ENCODE assay signal across 8 mouse cellular contexts in the genomic region with DNA sequence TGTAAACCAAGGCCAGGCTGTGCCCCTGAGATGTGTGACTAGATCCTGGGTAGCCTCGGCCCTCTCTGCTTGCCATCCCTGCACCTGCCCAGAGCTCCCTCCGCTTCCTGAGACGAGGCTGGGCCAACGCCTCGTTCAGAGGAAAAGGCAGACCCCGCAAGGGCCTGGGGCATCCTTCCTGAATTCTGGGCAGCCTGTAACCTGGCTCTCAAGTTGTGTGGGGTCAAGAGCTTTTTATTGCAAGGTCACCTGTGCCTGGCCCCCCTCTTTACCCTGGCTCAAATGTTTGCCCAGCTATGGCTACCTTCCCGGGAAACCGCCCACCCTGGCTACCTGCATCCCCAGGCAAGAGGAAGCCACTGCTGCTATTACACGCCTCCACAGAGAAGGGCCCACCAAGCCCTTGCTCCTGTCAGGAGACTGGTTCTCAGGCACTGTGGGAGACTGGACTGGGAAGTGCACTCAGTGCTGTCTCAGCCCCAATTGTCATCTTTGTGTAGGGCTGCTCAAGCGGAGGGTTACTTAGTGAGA. TPM values are rescaled to one million over a fixed set of nuclear protein-coding genes. Genes with fewer than 3 reads are reported as not detected.
DNase-seq lines count a peak whose midpoint lies in the region; ATAC-seq and TF ChIP-seq lines count a peak whose summit lies in the region.

No protein-coding gene starts in this region.

- peaks cover 8% of the 10 kb centered on the region for H3K79me2 ChIP-seq in MEL (ENCODE audit: control insufficient read depth, insufficient read depth, low read length, poor library complexity)

- peak overlapping the region; percentile 65 for H3K4me3 ChIP-seq in heart, embryonic 12.5 days
- peak overlapping the region; percentile 66 to 67 for H3K4me3 ChIP-seq in MEL (ENCODE audit: control insufficient read depth in 1 of 2, insufficient read depth in 1 of 2, low read depth in 2 of 2, low read length in 2 of 2)
- peak overlapping the region; percentile 47 for H3K4me3 ChIP-seq in forebrain, embryonic 14.5 days (ENCODE audit: low read depth, low read length)
- H3K4me3 ChIP-seq in limb, embryonic 13.5 days, result peak overlapping the region; percentile 52

- no peak for ATAC-seq in heart, embryonic 12.5 days (ENCODE audit: insufficient number of reproducible peaks, low FRiP score)
- peak; percentile 47 for ATAC-seq in forebrain, embryonic 14.5 days
- peak; percentile 55 for ATAC-seq in limb, embryonic 13.5 days (ENCODE audit: low FRiP score, low read depth)

- no peaks in the 10 kb centered on the region for H3K9me3 ChIP-seq in heart, embryonic 12.5 days (replicated peaks)
- no peaks in the 10 kb centered on the region for H3K9me3 ChIP-seq in MEL (replicated peaks; ENCODE audit: insufficient read depth, low read length)
- H3K9me3 ChIP-seq in forebrain, embryonic 14.5 days (replicated peaks; ENCODE audit: control insufficient read depth, low read length), result no peaks in the 10 kb centered on the region
- no peaks in the 10 kb centered on the region for H3K9me3 ChIP-seq in limb, embryonic 13.5 days

- no peaks in the 10 kb centered on the region for H3K27me3 ChIP-seq in heart, embryonic 12.5 days (replicated peaks)
- H3K27me3 ChIP-seq in MEL (ENCODE audit: control insufficient read depth in 1 of 2, insufficient read depth in 2 of 2, low read length in 2 of 2), result no peaks in the 10 kb centered on the region
- no peaks in the 10 kb centered on the region for H3K27me3 ChIP-seq in forebrain, embryonic 14.5 days (replicated peaks; ENCODE audit: control insufficient read depth, insufficient read depth, low read length)
- no peaks in the 10 kb centered on the region for H3K27me3 ChIP-seq in limb, embryonic 13.5 days

- no peak for TF ChIP-seq EP300 in MEL (IDR thresholded peaks at IDR 0.05; ENCODE audit: low read depth in 1 of 2, low read length in 2 of 2)

- peak in 1 of 2 experiments; percentile 34; a peak in 2 of 4 replicates for TF ChIP-seq POLR2A in MEL (IDR thresholded peaks at IDR 0.05; ENCODE audit: control insufficient read depth in 1 of 2, insufficient read depth in 1 of 2, low read depth in 1 of 2, low read length in 2 of 2, poor library complexity in 1 of 2)

- H3K27ac ChIP-seq in heart, embryonic 12.5 days (ENCODE audit: poor library complexity, severe bottlenecking), result peak overlapping the region; percentile 89
- H3K27ac ChIP-seq in MEL (ENCODE audit: control insufficient read depth, low read depth, low read length), result peak overlapping the region; percentile 89
- H3K27ac ChIP-seq in forebrain, embryonic 14.5 days (ENCODE audit: low read depth, low read length), result peak overlapping the region; percentile 87
- H3K27ac ChIP-seq in limb, embryonic 13.5 days, result peak overlapping the region; percentile 85

- intact Hi-C loops in heart, postnatal 10 days (cut with DNase I), result no loop called here

- peak overlapping the region; percentile 81 for H3K9ac ChIP-seq in heart, embryonic 12.5 days
- H3K9ac ChIP-seq in MEL (ENCODE audit: control insufficient read depth, low read depth, low read length, poor library complexity, severe bottlenecking), result peak overlapping the region; percentile 80
- H3K9ac ChIP-seq in forebrain, embryonic 14.5 days (ENCODE audit: low read length), result peak overlapping the region; percentile 86
- H3K9ac ChIP-seq in limb, embryonic 13.5 days, result peak overlapping the region; percentile 87

- H3K36me3 ChIP-seq in heart, embryonic 12.5 days, result peaks cover 9% of the 10 kb centered on the region
- peaks cover 0 to 6% of the 10 kb centered on the region in 2 experiments; a peak in 2 of 4 replicates for H3K36me3 ChIP-seq in MEL (ENCODE audit: control insufficient read depth in 1 of 2, insufficient read depth in 2 of 2, low read length in 2 of 2)
- no peaks in the 10 kb centered on the region for H3K36me3 ChIP-seq in forebrain, embryonic 14.5 days (ENCODE audit: control insufficient read depth, insufficient read depth, low read length)
- H3K36me3 ChIP-seq in limb, embryonic 13.5 days, result peaks cover under 1% of the 10 kb centered on the region; the same call in 1 of the 2 replicates

- H3K4me1 ChIP-seq in heart, embryonic 12.5 days (replicated peaks), result peaks cover 30% of the 10 kb centered on the region
- H3K4me1 ChIP-seq in MEL (ENCODE audit: control insufficient read depth in 1 of 2, insufficient read depth in 2 of 2, low read length in 2 of 2), result peaks cover 0 to 7% of the 10 kb centered on the region in 2 experiments; a peak in 2 of 4 replicates
- H3K4me1 ChIP-seq in forebrain, embryonic 14.5 days (ENCODE audit: control insufficient read depth, insufficient read depth, low read length), result peaks cover 17% of the 10 kb centered on the region
- H3K4me1 ChIP-seq in limb, embryonic 13.5 days, result peaks cover 25% of the 10 kb centered on the region

- 36% methylated on average over 10 of the region's 10 CpGs for WGBS in heart, embryonic 12.5 days
- 23% methylated on average over 10 of the region's 10 CpGs for WGBS in forebrain, embryonic 14.5 days
- WGBS in limb, embryonic 13.5 days, result 31% methylated on average over 10 of the region's 10 CpGs

- peak overlapping the region; percentile 71 for H3K4me2 ChIP-seq in heart, embryonic 12.5 days
- peak overlapping the region; percentile 83 for H3K4me2 ChIP-seq in forebrain, embryonic 14.5 days (ENCODE audit: low read length)
- H3K4me2 ChIP-seq in limb, embryonic 13.5 days (replicated peaks), result peak overlapping the region; percentile 90

- no peak for TF ChIP-seq CTCF in MEL (IDR thresholded peaks at IDR 0.05 in 2 of 3, conservative IDR thresholded peaks at IDR 0.05 in 1 of 3; ENCODE audit: control insufficient read depth in 1 of 3, insufficient read depth in 1 of 3, low read depth in 2 of 3, low read length in 3 of 3, poor library complexity in 1 of 3, severe bottlenecking in 1 of 3)

- TF ChIP-seq RAD21 in MEL (IDR thresholded peaks at IDR 0.05; ENCODE audit: low read depth, low read length), result no peak

- no peak for DNase-seq in heart, postnatal 10 days
- peak; percentile 60 for DNase-seq in MEL (ENCODE audit: low read depth, low spot score)
- DNase-seq in forebrain, embryonic 14.5 days (ENCODE audit: low spot score), result no peak
- peak; percentile 58 for DNase-seq in retina, embryonic 14.5 days (ENCODE audit: low spot score)
- no peak for DNase-seq in c-Kit-positive CD71-positive TER-119-positive erythroid progenitor cells, embryonic 14.5 days (ENCODE audit: low spot score)
- no peak for DNase-seq in right cerebral cortex, postnatal 14 days

TF ChIP-seq in MEL, 35 proteins besides CTCF, POLR2A, EP300 and RAD21:
- TF ChIP-seq RCOR1 (IDR thresholded peaks at IDR 0.05; ENCODE audit: low read depth, low read length) (peak; percentile 13; the same call in 1 of the 2 replicates), SMC3 (IDR thresholded peaks at IDR 0.05; ENCODE audit: low read depth, low read length) (peak; percentile 10; the same call in 1 of the 2 replicates), CHD2 (IDR thresholded peaks at IDR 0.05; ENCODE audit: low read length) (no peak)

RNA-seq across cellular contexts. Expression of gene Mtfp1, which starts 1.9 kb away (rescaled TPM):
- 18.6 and 21.2 TPM in 2 replicates for polyA plus RNA-seq in heart, embryonic 12.5 days (2016; fragmentation: Nextera tagmentation; extraction: Ambion mirVana)
- total RNA-seq in heart, postnatal 10 days (2021), result 10 to 100 TPM; 80.7 to 82.0 TPM
- total RNA-seq in MEL (2012; rRNA removed), result 71.4 and 84.8 TPM in 2 replicates
- polyA plus RNA-seq in MEL (2012; ENCODE audit: insufficient read depth in 1 of 2, insufficient read length in 2 of 2, low read depth in 1 of 2, low replicate concordance in 2 of 2, missing spikeins in 1 of 2), result 10 to 100 TPM in 1 of 2 experiments, not detected in 1; 70.5 TPM
- polyA plus RNA-seq in forebrain, embryonic 14.5 days (2014; fragmentation: Nextera tagmentation; extraction: Ambion mirVana), result 6.7 and 7.8 TPM in 2 replicates
- polyA plus RNA-seq in limb, embryonic 13.5 days (2015; fragmentation: Nextera tagmentation; extraction: Ambion mirVana), result 6.3 and 7.4 TPM in 2 replicates

RNA-seq across cellular contexts. Expression of gene Sec14l2, which starts 26.1 kb away (rescaled TPM):
- polyA plus RNA-seq in heart, embryonic 12.5 days (2016; fragmentation: Nextera tagmentation; extraction: Ambion mirVana), result 0.86 and 1.1 TPM in 2 replicates
- total RNA-seq in heart, postnatal 10 days (2021), result 1 to 10 TPM; 1.3 to 1.4 TPM
- 22.6 and 40.1 TPM in 2 replicates for total RNA-seq in MEL (2012; rRNA removed)
- polyA plus RNA-seq in MEL (2012; ENCODE audit: insufficient read depth in 1 of 2, insufficient read length in 2 of 2, low read depth in 1 of 2, low replicate concordance in 2 of 2, missing spikeins in 1 of 2), result 10 to 100 TPM in 1 of 2 experiments, not detected in 1; 15.5 TPM
- 1.1 and 1.4 TPM in 2 replicates for polyA plus RNA-seq in forebrain, embryonic 14.5 days (2014; fragmentation: Nextera tagmentation; extraction: Ambion mirVana)
- 2.5 and 3.5 TPM in 2 replicates for polyA plus RNA-seq in limb, embryonic 13.5 days (2015; fragmentation: Nextera tagmentation; extraction: Ambion mirVana)

RNA-seq across cellular contexts. Expression of gene Sec14l3, which starts 32.5 kb away (rescaled TPM):
- polyA plus RNA-seq in heart, embryonic 12.5 days (2016; fragmentation: Nextera tagmentation; extraction: Ambion mirVana), result not detected in 2 replicates
- under 1 TPM in 1 of 2 experiments, not detected in 1; 0.74 TPM for total RNA-seq in heart, postnatal 10 days (2021)
- not detected in 2 replicates for total RNA-seq in MEL (2012; rRNA removed)
- not detected for polyA plus RNA-seq in MEL (2012; ENCODE audit: insufficient read depth in 1 of 2, insufficient read length in 2 of 2, low read depth in 1 of 2, low replicate concordance in 2 of 2, missing spikeins in 1 of 2)
- polyA plus RNA-seq in forebrain, embryonic 14.5 days (2014; fragmentation: Nextera tagmentation; extraction: Ambion mirVana), result 0.52 and 1.1 TPM in 2 replicates
- polyA plus RNA-seq in limb, embryonic 13.5 days (2015; fragmentation: Nextera tagmentation; extraction: Ambion mirVana), result not detected in 2 replicates

RNA-seq across cellular contexts. Expression of gene Rnf215, which starts 37.8 kb away (rescaled TPM):
- 21.4 and 22.0 TPM in 2 replicates for polyA plus RNA-seq in heart, embryonic 12.5 days (2016; fragmentation: Nextera tagmentation; extraction: Ambion mirVana)
- total RNA-seq in heart, postnatal 10 days (2021), result 10 to 100 TPM; 17.3 to 18.9 TPM
- total RNA-seq in MEL (2012; rRNA removed), result 10.1 and 11.3 TPM in 2 replicates
- polyA plus RNA-seq in MEL (2012; ENCODE audit: insufficient read depth in 1 of 2, insufficient read length in 2 of 2, low read depth in 1 of 2, low replicate concordance in 2 of 2, missing spikeins in 1 of 2), result 10 to 100 TPM in 1 of 2 experiments, not detected in 1; 13.2 TPM
- polyA plus RNA-seq in forebrain, embryonic 14.5 days (2014; fragmentation: Nextera tagmentation; extraction: Ambion mirVana), result 44.3 and 45.5 TPM in 2 replicates
- polyA plus RNA-seq in limb, embryonic 13.5 days (2015; fragmentation: Nextera tagmentation; extraction: Ambion mirVana), result 38.6 and 39.0 TPM in 2 replicates

Comparison
In these comparisons a context has a peak if more than half of its experiments do, and no peak if none do; other contexts are left out.
1. DNase-seq: peak in MEL (single experiment) and retina, embryonic 14.5 days (single experiment); none in heart, postnatal 10 days (0 of 2), forebrain, embryonic 14.5 days (single experiment), c-Kit-positive CD71-positive TER-119-positive erythroid progenitor cells, embryonic 14.5 days (single experiment) and right cerebral cortex, postnatal 14 days (single experiment).
2. Peak in every context shown above with its lines, with median percentiles within 50 percentile points of each other: H3K27ac ChIP-seq, H3K4me2 ChIP-seq, H3K4me3 ChIP-seq and H3K9ac ChIP-seq.